In the genomic region with DNA sequence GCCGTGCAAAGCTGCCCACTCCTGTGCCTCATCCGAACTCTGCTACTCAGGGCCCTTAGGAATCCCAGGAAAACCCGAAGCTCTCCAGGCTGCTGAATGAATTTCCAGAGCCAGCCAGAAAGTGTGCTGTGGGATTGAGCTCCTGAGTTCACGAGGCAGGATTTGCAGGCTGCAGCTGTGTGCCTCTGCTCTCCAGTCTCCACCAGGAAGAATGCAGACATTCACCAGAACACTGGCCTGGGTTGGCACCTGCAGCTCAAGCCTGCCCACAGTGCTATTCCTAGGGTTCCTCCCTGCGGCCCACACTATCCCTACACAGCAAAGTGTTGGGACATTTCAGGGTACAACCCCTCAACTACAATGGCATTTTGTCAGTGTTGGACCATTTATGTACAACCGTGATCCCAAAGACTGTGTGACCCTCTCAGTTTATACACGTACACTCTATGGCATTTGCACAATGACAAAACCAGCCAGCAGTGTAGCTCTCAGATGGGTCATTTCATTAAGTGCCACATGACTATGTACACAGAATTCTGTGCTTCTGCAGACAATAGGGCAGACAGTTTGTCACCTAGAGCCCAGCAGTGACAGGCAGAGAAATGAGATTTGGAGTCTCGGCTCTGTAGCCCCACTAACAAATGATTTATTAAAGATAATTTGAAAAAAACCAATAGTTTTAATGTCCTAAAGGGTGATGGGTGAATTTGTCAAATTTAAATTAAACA, we compare ENCODE assay signal across 20 mouse cellular contexts.
DNase-seq lines count a peak whose midpoint lies in the region; ATAC-seq and TF ChIP-seq lines count a peak whose summit lies in the region.
"Had no signal": no experiment of that assay in that cellular context is flagged by ENCODE, and none has a peak within 500 bp of the region (broad histone marks: within the 10 kb centered on the region; RNA-seq: fewer than 3 reads in every experiment).

No protein-coding gene starts in this region.

- no peak for TF ChIP-seq CTCF in layer of hippocampus, adult 2 months (conservative IDR thresholded peaks at IDR 0.05)
- TF ChIP-seq CTCF in brain, embryonic 14.5 days (IDR thresholded peaks at IDR 0.05; ENCODE audit: borderline replicate concordance, extremely low read depth, insufficient read depth, insufficient read length): no peak

- H3K4me2 ChIP-seq in limb, embryonic 12.5 days: no peak overlapping the region
- H3K4me2 ChIP-seq in forebrain, embryonic 16.5 days (ENCODE audit: low read length): no peak overlapping the region
- H3K4me2 ChIP-seq: embryonic facial prominence, embryonic 15.5 days; heart, embryonic 11.5 days; kidney, embryonic 15.5 days; midbrain, embryonic 11.5 days had no signal

- 52% methylated on average over 8 of the region's 8 CpGs for WGBS in limb, embryonic 12.5 days
- WGBS in forebrain, embryonic 16.5 days: 51% methylated on average over 8 of the region's 8 CpGs

- H3K4me1 ChIP-seq in limb, embryonic 12.5 days (replicated peaks): peaks cover 11% of the 10 kb centered on the region
- H3K4me1 ChIP-seq in forebrain, embryonic 16.5 days (replicated peaks; ENCODE audit: control insufficient read depth, insufficient read depth, low read length): no peaks in the 10 kb centered on the region
- H3K4me1 ChIP-seq: embryonic facial prominence, embryonic 15.5 days; kidney, embryonic 15.5 days had no signal

- no peak for DNase-seq in layer of hippocampus, adult 2 months (ENCODE audit: low spot score in 2 of 2)
- no peak for DNase-seq in layer of hippocampus, adult 11-12 months (ENCODE audit: low spot score)
- DNase-seq in Muller cell, postnatal 12 days (ENCODE audit: inconsistent ontology term): peak; percentile 33
- DNase-seq in brain, embryonic 14.5 days (ENCODE audit: low read depth): peak; percentile 14
- DNase-seq in left cerebral cortex, adult 18-20 months (ENCODE audit: low spot score in 2 of 2): no peak
- DNase-seq in adrenal gland, postnatal 14 days: no peak
- DNase-seq: cerebellum, adult 11 months; gastrocnemius, postnatal 25 days; heart, postnatal 14 days; layer of hippocampus, postnatal 36 days; lung, adult 18-20 months; right cerebral cortex, postnatal 14 days; thymus, postnatal 4 days had no signal

- no peak overlapping the region for H3K9ac ChIP-seq in limb, embryonic 12.5 days (replicated peaks)
- H3K9ac ChIP-seq in forebrain, embryonic 16.5 days (replicated peaks; ENCODE audit: low read depth, low read length): no peak overlapping the region
- H3K9ac ChIP-seq: embryonic facial prominence, embryonic 15.5 days; kidney, embryonic 15.5 days had no signal

- ATAC-seq in limb, embryonic 12.5 days (ENCODE audit: insufficient number of reproducible peaks, insufficient read depth, low FRiP score, low TSS enrichment, low read depth): peak; percentile 71; the same call in 1 of the 2 replicates
- no peak for ATAC-seq in forebrain, embryonic 16.5 days

- TF ChIP-seq POLR2A in brain, embryonic 14.5 days (IDR thresholded peaks at IDR 0.05; ENCODE audit: borderline replicate concordance, extremely low read depth, insufficient read depth, insufficient read length, poor library complexity, severe bottlenecking): no peak

- H3K9me3 ChIP-seq in limb, embryonic 12.5 days: peaks cover 3% of the 10 kb centered on the region; the same call in 1 of the 2 replicates
- no peaks in the 10 kb centered on the region for H3K9me3 ChIP-seq in forebrain, embryonic 16.5 days (ENCODE audit: control insufficient read depth, low read length)
- H3K9me3 ChIP-seq: embryonic facial prominence, embryonic 15.5 days; forebrain, embryonic 10.5 days; kidney, embryonic 15.5 days had no signal

- no peak overlapping the region for H3K4me3 ChIP-seq in layer of hippocampus, adult 2 months
- no peak overlapping the region for H3K4me3 ChIP-seq in limb, embryonic 12.5 days (replicated peaks)
- no peak overlapping the region for H3K4me3 ChIP-seq in forebrain, embryonic 16.5 days (replicated peaks; ENCODE audit: low read length)
- H3K4me3 ChIP-seq: embryonic facial prominence, embryonic 15.5 days; forebrain, embryonic 10.5 days; kidney, embryonic 15.5 days had no signal

- H3K27me3 ChIP-seq in limb, embryonic 12.5 days: peaks cover 4% of the 10 kb centered on the region; the same call in 1 of the 2 replicates
- no peaks in the 10 kb centered on the region for H3K27me3 ChIP-seq in forebrain, embryonic 16.5 days (replicated peaks; ENCODE audit: control insufficient read depth, insufficient read depth, low read length)
- H3K27me3 ChIP-seq: embryonic facial prominence, embryonic 15.5 days; kidney, embryonic 15.5 days had no signal

- H3K36me3 ChIP-seq in limb, embryonic 12.5 days: no peaks in the 10 kb centered on the region
- no peaks in the 10 kb centered on the region for H3K36me3 ChIP-seq in forebrain, embryonic 16.5 days (ENCODE audit: control insufficient read depth, insufficient read depth)
- H3K36me3 ChIP-seq: embryonic facial prominence, embryonic 15.5 days; forebrain, embryonic 10.5 days; kidney, embryonic 15.5 days had no signal

- H3K27ac ChIP-seq in layer of hippocampus, adult 2 months: peak overlapping the region; percentile 39; the same call in 1 of the 2 replicates
- H3K27ac ChIP-seq in limb, embryonic 12.5 days: peak overlapping the region; percentile 66
- H3K27ac ChIP-seq in forebrain, embryonic 16.5 days (ENCODE audit: low read length): no peak overlapping the region
- H3K27ac ChIP-seq: embryonic facial prominence, embryonic 15.5 days; forebrain, embryonic 10.5 days; kidney, embryonic 15.5 days had no signal

Comparison
In these comparisons a context has a peak if more than half of its experiments do, and no peak if none do; other contexts are left out.
1. DNase-seq: peak in Muller cell, postnatal 12 days (single experiment) and brain, embryonic 14.5 days (single experiment); none in layer of hippocampus, adult 2 months (0 of 2), layer of hippocampus, adult 11-12 months (single experiment), left cerebral cortex, adult 18-20 months (0 of 2) and adrenal gland, postnatal 14 days (single experiment).